In the genomic region with DNA sequence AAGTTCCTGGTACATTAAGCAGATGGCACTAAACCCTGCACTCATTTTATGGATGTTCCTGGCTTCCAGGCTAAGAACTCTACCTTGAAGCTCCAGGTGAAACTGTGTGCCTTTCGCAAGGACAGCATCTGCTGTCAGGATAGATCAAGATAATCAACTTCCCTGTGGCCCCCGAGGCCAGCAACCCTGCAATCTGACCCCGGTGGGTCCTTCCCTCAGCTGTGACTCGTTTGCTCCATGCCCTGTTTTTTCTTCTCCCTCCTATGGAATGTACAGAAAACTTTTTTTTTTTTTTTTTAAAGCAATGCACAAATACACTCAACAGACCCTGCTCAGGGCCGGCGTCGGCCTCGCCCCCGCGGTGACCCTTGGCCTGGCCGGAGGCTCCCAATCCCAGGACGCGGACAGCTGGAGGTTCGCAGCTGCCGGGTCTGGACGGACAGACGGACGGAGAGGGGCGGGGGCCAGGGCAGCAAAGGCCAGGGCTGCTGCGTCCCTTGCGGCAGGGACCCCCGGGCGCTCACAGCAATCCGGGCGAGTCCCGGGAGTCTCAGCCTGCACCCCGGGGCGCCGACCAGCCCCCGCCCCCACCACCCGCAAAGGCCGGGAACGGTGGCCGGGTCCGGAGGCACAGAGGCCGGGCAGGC, we compare ENCODE assay signal across 8 mouse cellular contexts. TPM values are rescaled to one million over a fixed set of nuclear protein-coding genes. Genes with fewer than 3 reads are reported as not detected.
DNase-seq lines count a peak whose midpoint lies in the region; ATAC-seq lines count a peak whose summit lies in the region.

No protein-coding gene starts in this region.

- peaks cover 25% of the 10 kb centered on the region for H3K4me1 ChIP-seq in heart, embryonic 16.5 days (ENCODE audit: control insufficient read depth, insufficient read depth, low read length)
- peaks cover 10% of the 10 kb centered on the region; the same call in 1 of the 2 replicates for H3K4me1 ChIP-seq in neural tube, embryonic 12.5 days

- whole genome bisulfite sequencing in heart, embryonic 16.5 days = under 1% methylated on average over 36 of the region's 36 CpGs
- 2% methylated on average over 36 of the region's 36 CpGs for WGBS in neural tube, embryonic 12.5 days

- H3K27ac ChIP-seq in heart, embryonic 16.5 days (ENCODE audit: low read length) = peak overlapping the region; percentile 87
- peak overlapping the region; percentile 57; the same call in 1 of the 2 replicates for H3K27ac ChIP-seq in neural tube, embryonic 12.5 days

- H3K36me3 ChIP-seq in heart, embryonic 16.5 days (ENCODE audit: control insufficient read depth, insufficient read depth) = peaks cover 18% of the 10 kb centered on the region
- H3K36me3 ChIP-seq in neural tube, embryonic 12.5 days = peaks cover 20% of the 10 kb centered on the region

- peak overlapping the region; percentile 99 for H3K9ac ChIP-seq in heart, embryonic 16.5 days (ENCODE audit: low read length)
- H3K9ac ChIP-seq in neural tube, embryonic 12.5 days = peak overlapping the region; percentile 95

- H3K4me2 ChIP-seq in heart, embryonic 16.5 days (ENCODE audit: low read depth, low read length) = peak overlapping the region; percentile 77
- peak overlapping the region; percentile 90 for H3K4me2 ChIP-seq in neural tube, embryonic 12.5 days (replicated peaks)

- DNase-seq in retina, embryonic 14.5 days (ENCODE audit: low spot score) = peak; percentile 32
- DNase-seq in retina, postnatal 1 day = no peak
- peak; percentile 17 for DNase-seq in c-Kit-positive CD71-positive TER-119-positive erythroid progenitor cells, embryonic 14.5 days (ENCODE audit: low spot score)
- peak; percentile 39 for DNase-seq in liver
- no peak for DNase-seq in urinary bladder, adult 2 months (ENCODE audit: low spot score)
- DNase-seq in natural killer cell, adult 2 months (ENCODE audit: low spot score in 2 of 2) = no peak

- ATAC-seq in heart, embryonic 16.5 days (replicated peaks; ENCODE audit: extremely low read depth, insufficient read depth, low FRiP score) = peak; percentile 11; the same call in 1 of the 2 replicates
- ATAC-seq in neural tube, embryonic 12.5 days (ENCODE audit: low FRiP score, low read depth) = no peak; the same call in none of the 2 replicates

- no peaks in the 10 kb centered on the region for H3K27me3 ChIP-seq in heart, embryonic 16.5 days (ENCODE audit: control insufficient read depth, insufficient read depth, low read length)
- H3K27me3 ChIP-seq in neural tube, embryonic 12.5 days (replicated peaks) = no peaks in the 10 kb centered on the region

- peak overlapping the region; percentile 99 for H3K4me3 ChIP-seq in heart, embryonic 16.5 days (ENCODE audit: low read length)
- H3K4me3 ChIP-seq in neural tube, embryonic 12.5 days = peak overlapping the region; percentile 99

- H3K9me3 ChIP-seq in heart, embryonic 16.5 days (replicated peaks; ENCODE audit: control insufficient read depth, low read length) = no peaks in the 10 kb centered on the region
- no peaks in the 10 kb centered on the region for H3K9me3 ChIP-seq in neural tube, embryonic 12.5 days

RNA-seq across cellular contexts. Expression of a gene that starts 20.4 kb away (rescaled TPM):
- polyA plus RNA-seq in heart, embryonic 16.5 days (2015; fragmentation: Nextera tagmentation; extraction: Ambion mirVana) = 91.2 and 91.7 TPM in 2 replicates
- 51.4 and 52.1 TPM in 2 replicates for polyA plus RNA-seq in neural tube, embryonic 12.5 days (2016; fragmentation: Nextera tagmentation; extraction: Ambion mirVana)
- polyA plus RNA-seq in urinary bladder, adult 2 months (2012; rRNA removed) = 56.1 and 59.9 TPM in 2 replicates

RNA-seq across cellular contexts. Expression of a gene that starts 22.0 kb away (rescaled TPM):
- 1.2 and 1.7 TPM in 2 replicates for polyA plus RNA-seq in heart, embryonic 16.5 days (2015; fragmentation: Nextera tagmentation; extraction: Ambion mirVana)
- 22.5 and 24.0 TPM in 2 replicates for polyA plus RNA-seq in neural tube, embryonic 12.5 days (2016; fragmentation: Nextera tagmentation; extraction: Ambion mirVana)
- polyA plus RNA-seq in urinary bladder, adult 2 months (2012; rRNA removed) = 3.6 and 4.2 TPM in 2 replicates

RNA-seq across cellular contexts. Expression of a gene that starts 50.4 kb away (rescaled TPM):
- not detected in 2 replicates for polyA plus RNA-seq in heart, embryonic 16.5 days (2015; fragmentation: Nextera tagmentation; extraction: Ambion mirVana)
- polyA plus RNA-seq in neural tube, embryonic 12.5 days (2016; fragmentation: Nextera tagmentation; extraction: Ambion mirVana) = not detected in 2 replicates
- polyA plus RNA-seq in urinary bladder, adult 2 months (2012; rRNA removed) = not detected in 2 replicates

RNA-seq across cellular contexts. Expression of a gene that starts 51.4 kb away (rescaled TPM):
- polyA plus RNA-seq in heart, embryonic 16.5 days (2015; fragmentation: Nextera tagmentation; extraction: Ambion mirVana) = 17.8 and 17.9 TPM in 2 replicates
- 31.6 and 33.1 TPM in 2 replicates for polyA plus RNA-seq in neural tube, embryonic 12.5 days (2016; fragmentation: Nextera tagmentation; extraction: Ambion mirVana)
- polyA plus RNA-seq in urinary bladder, adult 2 months (2012; rRNA removed) = 18.4 and 20.0 TPM in 2 replicates

RNA-seq across cellular contexts. Expression of a gene that starts 52.6 kb away (rescaled TPM):
- 145 and 157 TPM in 2 replicates for polyA plus RNA-seq in heart, embryonic 16.5 days (2015; fragmentation: Nextera tagmentation; extraction: Ambion mirVana)
- polyA plus RNA-seq in neural tube, embryonic 12.5 days (2016; fragmentation: Nextera tagmentation; extraction: Ambion mirVana) = 50.4 and 50.9 TPM in 2 replicates
- 69.9 TPM in 2 replicates for polyA plus RNA-seq in urinary bladder, adult 2 months (2012; rRNA removed)

Comparison
In these comparisons a context has a peak if more than half of its experiments do, and no peak if none do; other contexts are left out.
1. DNase-seq: peak in retina, embryonic 14.5 days (single experiment), c-Kit-positive CD71-positive TER-119-positive erythroid progenitor cells, embryonic 14.5 days (single experiment) and liver (single experiment); none in retina, postnatal 1 day (single experiment), urinary bladder, adult 2 months (single experiment) and natural killer cell, adult 2 months (0 of 2).